Mouse (Mus musculus): Measurements from ENCODE around the gene Tm9sf4.

DNA sequence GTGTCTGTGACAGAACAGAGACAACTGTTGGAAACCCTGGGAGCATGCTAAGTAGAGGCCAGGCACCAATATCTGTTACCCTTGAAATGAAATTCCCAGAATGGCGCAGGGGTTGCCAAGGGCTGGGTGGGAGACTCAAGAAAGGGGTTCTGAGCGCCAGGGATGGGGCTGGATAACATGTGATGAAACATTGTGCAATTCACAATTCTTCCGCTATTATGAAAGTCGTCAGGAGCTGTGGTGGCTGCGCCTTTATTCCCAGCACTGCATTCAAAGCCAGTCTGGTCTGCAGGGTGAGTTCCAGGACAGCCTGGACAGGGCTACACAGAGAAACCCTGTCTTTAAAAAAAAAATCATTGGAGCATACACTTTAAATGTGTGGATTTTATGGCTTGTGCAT is 15.8 kb upstream of the Tm9sf4 start:
- TF ChIP-seq GATA1 (IDR thresholded peaks at IDR 0.05; ENCODE audit: borderline replicate concordance, low read length) (no peak), CTCF (IDR thresholded peaks at IDR 0.05; ENCODE audit: low read depth, low read length) (no peak), POLR2AphosphoS5 (IDR thresholded peaks at IDR 0.05; ENCODE audit: insufficient replicate concordance, low read depth, low read length) (no peak)

Data from G1E (cell line).